Mouse (Mus musculus): ENCODE data around the gene Gm826. TPM values are rescaled to one million over a fixed set of nuclear protein-coding genes. Genes with fewer than 3 reads are reported as not detected.

Gene Gm826
- 0.75 and 1.7 TPM in 2 replicates for polyA plus RNA-seq (2015; fragmentation: Nextera tagmentation; extraction: Ambion mirVana)

GRCm38 (mm10) chr2:160334111-160334661 lies at the start of gene Gm826:
Gm826 (minus strand) TSS chr2:160334162.
- DNase-seq (ENCODE audit: low spot score) = no peak

DNA sequence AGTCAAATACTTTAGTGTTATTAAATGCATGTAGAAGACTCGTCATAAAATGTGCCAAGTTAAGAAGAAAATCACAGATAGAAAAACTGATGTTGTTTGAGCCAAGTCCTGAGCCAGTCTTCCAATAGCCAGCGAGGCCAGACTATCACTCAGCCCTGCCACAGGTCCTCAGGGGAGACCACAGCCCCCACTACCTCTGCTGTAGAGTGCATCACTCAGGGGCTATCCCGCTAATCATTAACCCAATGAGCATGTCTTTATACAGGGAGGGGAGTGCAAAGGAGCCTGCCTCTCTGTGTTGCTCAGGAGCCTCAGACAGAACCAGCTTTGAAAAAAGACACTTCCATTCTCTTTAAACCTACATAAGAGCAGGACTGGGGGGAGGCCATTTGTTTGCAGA lies 49.5 kb upstream of the Gm826 start:
- DNase-seq (ENCODE audit: low spot score) = no peak

DNA sequence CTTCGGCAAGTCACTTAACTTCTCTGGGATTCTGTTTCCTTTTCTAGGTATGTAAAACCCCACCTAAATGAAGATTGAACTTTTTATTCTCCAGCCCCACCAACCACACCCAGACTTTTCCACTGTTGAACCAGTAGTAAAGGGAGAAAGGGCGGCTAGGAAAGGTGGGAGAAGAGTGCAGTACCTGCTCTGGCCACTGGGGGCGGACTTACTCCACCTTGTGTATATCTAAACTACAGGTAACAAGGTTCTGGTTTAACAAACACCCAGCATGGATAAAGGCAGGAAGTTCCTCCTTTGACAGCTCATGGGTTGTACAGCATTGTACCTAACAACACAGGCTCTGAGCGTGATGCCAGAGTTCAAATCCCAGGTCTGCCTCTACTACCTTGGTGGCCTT lies 44.3 kb upstream of the Gm826 start:
- DNase-seq (ENCODE audit: low spot score) = peak; percentile 53

DNA sequence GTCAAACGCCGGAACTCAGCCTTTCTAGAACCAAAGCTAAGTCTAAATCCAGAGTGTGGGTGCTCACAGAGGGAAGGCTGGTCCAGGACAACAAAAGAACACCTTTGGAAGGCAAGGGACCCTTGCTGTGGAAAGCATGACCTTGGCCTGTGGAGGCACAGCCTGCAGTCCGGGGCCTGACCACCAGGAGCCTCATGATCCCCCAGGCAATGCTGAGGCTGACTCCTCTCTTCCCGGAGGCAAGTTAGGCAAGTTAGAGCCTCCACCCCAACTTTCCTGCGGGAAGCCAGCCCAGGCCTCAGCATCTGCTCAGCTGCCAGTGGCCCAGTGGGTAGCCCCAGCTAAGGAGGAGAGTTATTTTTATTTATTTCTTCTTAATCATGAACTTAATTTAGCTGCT lies 42.3 kb upstream of the Gm826 start:
- DNase-seq (ENCODE audit: low spot score) = no peak

DNA sequence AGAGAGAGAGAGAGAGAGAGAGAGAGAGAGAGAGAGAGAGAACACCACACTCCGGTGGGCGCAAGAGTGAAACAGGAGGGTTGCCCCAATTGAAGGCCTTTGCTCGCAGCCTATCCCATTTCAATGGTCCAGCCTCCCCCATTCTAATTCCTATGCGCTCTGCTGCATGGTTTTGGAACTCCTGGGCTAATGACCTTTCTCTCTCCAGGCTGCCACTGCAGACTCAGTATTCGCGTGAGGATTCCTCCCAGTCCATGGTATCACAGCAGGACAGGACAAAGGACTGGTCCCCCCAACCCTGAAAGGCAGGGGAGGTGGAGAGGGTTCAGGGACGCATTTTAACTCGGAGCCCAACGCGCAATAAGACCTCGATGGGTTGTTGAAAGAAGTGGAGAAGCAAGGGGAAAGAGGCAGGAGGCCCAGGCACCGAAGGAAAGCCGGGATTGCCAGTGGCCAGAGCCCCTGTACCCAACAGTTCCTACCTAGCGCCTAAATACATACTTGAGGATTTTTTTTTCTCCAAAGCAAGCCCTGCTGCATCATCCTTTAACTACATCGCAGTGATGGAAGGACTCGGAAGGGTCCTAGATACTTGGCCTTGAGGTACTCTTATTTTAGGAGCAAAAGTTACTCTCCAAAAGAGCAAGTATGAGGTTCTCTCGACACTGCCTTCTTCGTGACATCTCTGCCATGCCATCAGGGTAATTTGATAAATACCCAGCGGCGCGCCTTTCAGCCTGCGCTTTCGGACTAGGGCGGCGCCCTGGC lies 35.9 kb upstream of the Gm826 start:
- no peak for DNase-seq (ENCODE audit: low spot score)

GRCm38 (mm10) chr2:160368422-160369357 lies 34.7 kb upstream of the Gm826 start:
- no peak for DNase-seq (ENCODE audit: low spot score)

DNA sequence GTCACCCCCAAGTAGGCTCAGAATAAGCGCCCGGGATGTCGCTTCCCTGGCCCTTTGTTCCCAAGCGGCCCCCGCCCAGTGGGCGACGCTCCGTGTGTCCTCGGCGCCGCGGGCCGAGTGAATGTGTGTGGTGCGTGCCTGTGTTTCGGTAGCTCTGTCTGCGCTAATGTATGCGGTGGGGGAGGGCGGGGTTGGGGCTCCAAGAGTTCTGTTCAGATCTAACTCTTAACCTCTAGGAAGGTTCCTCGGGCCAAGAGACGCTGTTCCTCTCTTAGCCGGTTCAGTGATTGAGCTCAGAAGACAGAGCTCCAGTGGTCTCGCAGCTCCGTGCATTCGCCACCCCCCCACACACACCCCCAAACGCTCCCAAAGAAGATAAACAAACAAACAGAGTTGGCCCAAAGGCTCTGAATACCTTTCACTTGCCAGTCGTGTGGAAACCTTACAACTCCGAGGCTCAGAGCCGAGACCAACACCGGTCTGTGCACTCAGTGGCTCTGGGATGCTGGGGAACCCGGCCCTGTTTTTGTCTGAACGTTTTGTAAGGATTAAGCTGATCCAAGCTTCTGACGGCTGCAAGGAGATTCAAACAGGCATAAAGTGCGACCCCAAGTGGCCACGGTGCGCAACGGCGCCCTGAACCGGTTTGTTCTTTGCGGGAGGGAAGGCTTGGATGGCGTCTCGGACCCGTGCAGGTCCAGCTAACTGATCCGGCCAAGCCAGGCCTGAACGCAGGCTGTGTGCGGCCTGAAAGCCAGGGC lies 33.7 kb upstream of the Gm826 start:
- DNase-seq (ENCODE audit: low spot score) = peak; percentile 85

DNA sequence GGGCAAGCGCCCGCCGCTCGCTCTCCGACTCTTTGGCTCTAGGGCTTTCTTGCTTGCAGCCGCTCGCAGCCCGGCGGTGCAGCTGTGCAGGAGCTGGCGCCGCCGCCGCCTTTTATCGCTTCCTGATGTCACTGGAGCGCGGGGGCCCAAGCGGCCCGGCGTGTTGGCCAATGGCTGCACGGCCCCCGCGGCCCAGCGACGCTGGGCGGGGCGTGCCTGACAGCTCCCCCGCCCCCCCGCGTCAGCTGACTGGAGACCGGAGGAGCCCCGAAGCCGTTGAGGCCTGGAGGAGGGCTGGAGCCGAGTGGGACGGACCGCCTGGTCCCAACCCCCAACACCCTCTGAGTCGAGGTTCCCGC lies 33.0 kb upstream of the Gm826 start, which contains the start of gene Mafb:
Gene Mafb, minus strand, starts transcription at position 86 of the 359 bp plus-strand sequence.
- DNase-seq (ENCODE audit: low spot score) = peak; percentile 92

DNA sequence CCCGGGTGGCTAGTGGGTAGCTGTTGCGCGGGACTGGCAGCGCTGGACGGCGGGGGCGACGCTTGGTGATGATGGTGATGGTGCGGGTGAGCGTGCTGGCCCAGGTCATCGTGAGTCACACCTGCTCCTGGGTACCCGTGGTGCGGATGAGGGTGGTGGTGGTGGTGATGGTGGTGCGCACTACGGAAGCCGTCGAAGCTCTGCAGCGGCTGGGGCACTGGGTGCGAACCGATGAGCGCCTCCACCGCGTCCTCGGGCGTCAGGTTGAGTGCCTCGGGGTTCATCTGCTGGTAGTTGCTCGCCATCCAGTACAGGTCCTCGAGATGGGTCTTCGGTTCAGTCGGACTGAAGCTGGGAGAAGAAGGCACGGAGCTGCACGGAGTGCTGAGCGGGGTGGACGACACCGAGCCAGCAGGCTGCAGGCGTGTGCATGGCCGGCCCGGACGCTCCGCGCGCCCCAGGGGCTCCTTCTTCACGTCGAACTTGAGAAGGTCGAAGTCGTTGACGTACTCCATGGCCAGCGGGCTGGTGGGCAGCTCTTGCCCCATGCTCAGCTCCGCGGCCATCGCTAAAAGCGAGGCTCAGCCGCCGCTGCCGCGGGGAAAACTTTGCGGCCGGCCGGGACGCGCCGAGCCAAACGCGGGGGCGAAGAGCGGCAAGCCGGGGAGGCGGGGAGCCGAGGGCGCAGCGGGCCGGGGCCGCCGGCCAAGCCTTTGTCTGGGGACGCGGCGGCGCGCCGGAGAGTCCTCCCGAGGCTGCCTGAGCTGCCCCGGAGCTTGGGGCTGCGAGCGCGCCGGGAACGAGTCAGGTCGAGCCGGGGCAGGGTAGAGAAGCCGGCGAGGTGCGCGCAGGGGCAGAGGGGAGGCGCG lies 32.4 kb upstream of the Gm826 start:
- DNase-seq (ENCODE audit: low spot score) = peak; percentile 35

- DNase-seq (ENCODE audit: low spot score) = no peak
These were observed 31.3 kb upstream of the Gm826 start for GRCm38 (mm10) chr2:160365107-160365911.

- DNase-seq (ENCODE audit: low spot score) = no peak
These were observed 30.7 kb upstream of the Gm826 start for GRCm38 (mm10) chr2:160364666-160365065.

DNA sequence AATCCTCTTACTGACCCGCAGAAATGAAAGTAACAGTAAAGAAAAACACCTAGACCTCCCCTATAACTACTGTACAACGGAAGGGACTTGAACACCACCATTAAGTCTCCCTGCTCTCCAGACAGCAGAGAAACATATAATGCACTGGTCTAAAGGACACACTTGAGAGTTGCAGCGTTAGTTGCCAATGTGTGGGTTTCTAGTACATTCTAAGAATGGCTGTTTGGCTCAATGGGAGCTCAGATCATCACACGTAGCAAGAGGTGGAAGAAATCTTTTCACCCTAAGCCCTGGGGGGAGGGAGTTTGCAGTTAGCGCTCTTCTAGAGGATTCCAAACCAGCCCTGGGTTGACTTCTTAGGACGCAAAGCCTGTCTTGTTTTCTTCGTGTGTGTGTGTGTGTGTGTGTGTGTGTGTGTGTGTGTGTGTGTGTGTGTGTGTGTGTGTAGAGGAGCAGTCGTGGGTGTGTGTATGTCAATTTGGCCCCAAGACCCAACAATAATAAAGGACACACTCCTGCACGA lies 30.2 kb upstream of the Gm826 start:
- DNase-seq (ENCODE audit: low spot score) = no peak

- no peak for DNase-seq (ENCODE audit: low spot score)
These were observed 29.2 kb upstream of the Gm826 start for GRCm38 (mm10) chr2:160363201-160363600.

DNA sequence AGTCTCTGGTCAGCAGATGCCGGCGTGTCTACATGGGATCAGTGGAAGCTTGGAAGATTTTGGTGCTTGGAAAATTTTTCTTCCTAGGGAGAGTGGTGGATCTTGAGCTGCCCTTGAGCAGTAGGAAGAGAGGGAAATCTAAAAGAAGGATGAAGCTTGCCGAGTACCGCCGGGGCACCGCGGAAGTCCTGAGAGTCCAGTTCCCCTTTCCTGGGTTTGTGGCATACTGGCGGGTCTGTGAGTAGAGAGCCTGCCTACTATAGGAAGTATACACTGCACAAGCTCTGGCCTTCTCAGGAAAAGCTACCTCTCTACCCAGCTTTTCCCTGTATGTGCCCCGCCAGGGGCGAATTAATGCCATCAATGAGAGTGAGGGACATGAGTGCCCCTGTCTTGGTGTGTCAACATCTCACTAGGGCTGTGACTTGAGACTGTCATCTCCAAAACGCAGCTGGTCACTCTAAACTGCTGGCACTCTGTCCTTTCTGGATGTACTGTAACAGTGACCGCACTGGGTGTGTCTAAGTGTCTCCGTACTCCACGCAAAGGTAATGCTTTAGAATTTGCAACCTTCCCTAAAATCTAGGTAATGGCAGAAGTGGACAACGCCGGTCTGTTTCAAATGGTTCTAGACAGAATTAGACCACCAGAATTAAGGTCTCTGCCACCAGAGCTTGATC lies 27.6 kb upstream of the Gm826 start:
- DNase-seq (ENCODE audit: low spot score) = no peak

GRCm38 (mm10) chr2:160360234-160360874 lies 26.4 kb upstream of the Gm826 start:
- DNase-seq (ENCODE audit: low spot score) = no peak

GRCm38 (mm10) chr2:160358896-160359295 lies 24.9 kb upstream of the Gm826 start:
- DNase-seq (ENCODE audit: low spot score) = no peak

GRCm38 (mm10) chr2:160357442-160357841 lies 23.5 kb upstream of the Gm826 start:
- DNase-seq (ENCODE audit: low spot score) = no peak

GRCm38 (mm10) chr2:160356132-160356531 lies 22.2 kb upstream of the Gm826 start:
- DNase-seq (ENCODE audit: low spot score) = peak; percentile 30

Data from thymus, postnatal 0 days (tissue).